ENCODE assay signal across 8 mouse cellular contexts in genomic region chr3:96268051-96268775, GRCm38 (mm10). TPM values are rescaled to one million over a fixed set of nuclear protein-coding genes. Genes with fewer than 3 reads are reported as not detected.
DNase-seq lines count a peak whose midpoint lies in the region; ATAC-seq and TF ChIP-seq lines count a peak whose summit lies in the region.

Gene Hist2h3b (plus strand): TSS chr3:96268654.

- H3K4me3 ChIP-seq in E14TG2a.4 (replicated peaks; ENCODE audit: low read length) = peak within 1 kb of the TSS; percentile 85
- peak within 1 kb of the TSS; percentile 57 for H3K4me3 ChIP-seq in forebrain, embryonic 12.5 days (replicated peaks)
- peak within 1 kb of the TSS; percentile 72 for H3K4me3 ChIP-seq in heart, embryonic 16.5 days (ENCODE audit: low read length)
- peak within 1 kb of the TSS; percentile 66 for H3K4me3 ChIP-seq in liver, embryonic 15.5 days (replicated peaks)
- H3K4me3 ChIP-seq in neural tube, embryonic 12.5 days = peak within 1 kb of the TSS; percentile 49

- H3K27me3 ChIP-seq in E14TG2a.4 (ENCODE audit: insufficient read depth, low read length) = no peaks in the 10 kb centered on the region
- no peaks in the 10 kb centered on the region for H3K27me3 ChIP-seq in forebrain, embryonic 12.5 days
- H3K27me3 ChIP-seq in heart, embryonic 16.5 days (ENCODE audit: control insufficient read depth, insufficient read depth, low read length) = no peaks in the 10 kb centered on the region
- no peaks in the 10 kb centered on the region for H3K27me3 ChIP-seq in liver, embryonic 15.5 days
- H3K27me3 ChIP-seq in neural tube, embryonic 12.5 days (replicated peaks) = no peaks in the 10 kb centered on the region

- peak within 1 kb of the TSS; percentile 98 for H3K27ac ChIP-seq in forebrain, embryonic 12.5 days
- H3K27ac ChIP-seq in heart, embryonic 16.5 days (ENCODE audit: low read length) = peak within 1 kb of the TSS; percentile 91
- peak within 1 kb of the TSS; percentile 100 for H3K27ac ChIP-seq in liver, embryonic 15.5 days (replicated peaks)
- H3K27ac ChIP-seq in neural tube, embryonic 12.5 days = peak within 1 kb of the TSS; percentile 87

- no peak for TF ChIP-seq CTCF in E14TG2a.4 (conservative IDR thresholded peaks at IDR 0.05; ENCODE audit: low read length)

- peak within 1 kb of the TSS; percentile 78 for H3K4me2 ChIP-seq in forebrain, embryonic 12.5 days
- H3K4me2 ChIP-seq in heart, embryonic 16.5 days (ENCODE audit: low read depth, low read length) = peak within 1 kb of the TSS; percentile 83
- H3K4me2 ChIP-seq in liver, embryonic 15.5 days = peak within 1 kb of the TSS; percentile 70
- peak within 1 kb of the TSS; percentile 74 for H3K4me2 ChIP-seq in neural tube, embryonic 12.5 days (replicated peaks)

- H3K9me3 ChIP-seq in E14TG2a.4 (ENCODE audit: low read length) = no peaks in the 10 kb centered on the region
- no peaks in the 10 kb centered on the region for H3K9me3 ChIP-seq in forebrain, embryonic 12.5 days
- H3K9me3 ChIP-seq in heart, embryonic 16.5 days (replicated peaks; ENCODE audit: control insufficient read depth, low read length) = no peaks in the 10 kb centered on the region
- H3K9me3 ChIP-seq in liver, embryonic 15.5 days (replicated peaks) = no peaks in the 10 kb centered on the region
- H3K9me3 ChIP-seq in neural tube, embryonic 12.5 days = no peaks in the 10 kb centered on the region

- H3K9ac ChIP-seq in forebrain, embryonic 12.5 days = peak within 1 kb of the TSS; percentile 68
- peak within 1 kb of the TSS; percentile 73 for H3K9ac ChIP-seq in heart, embryonic 16.5 days (ENCODE audit: low read length)
- H3K9ac ChIP-seq in liver, embryonic 15.5 days = peak within 1 kb of the TSS; percentile 74
- peak within 1 kb of the TSS; percentile 68 for H3K9ac ChIP-seq in neural tube, embryonic 12.5 days

- peak; percentile 68 for DNase-seq in c-Kit-positive CD71-positive TER-119-negative erythroid progenitor cells, embryonic 14.5 days (ENCODE audit: low read depth)
- DNase-seq in kidney, postnatal 36 days = peak; percentile 79 to 87
- peak; percentile 96 for DNase-seq in telencephalon, adult 2 months (ENCODE audit: low read depth, low spot score)

- 19% methylated on average over 29 of the region's 30 CpGs for WGBS in forebrain, embryonic 12.5 days
- WGBS in heart, embryonic 16.5 days = 29% methylated on average over 26 of the region's 30 CpGs
- WGBS in liver, embryonic 15.5 days (ENCODE audit: insufficient replicate concordance) = 20% methylated on average over 30 of the region's 30 CpGs
- 20% methylated on average over 30 of the region's 30 CpGs for WGBS in neural tube, embryonic 12.5 days

- H3K4me1 ChIP-seq in E14TG2a.4 (replicated peaks; ENCODE audit: low read depth, low read length) = peaks cover 32% of the 10 kb centered on the region
- peaks cover 22% of the 10 kb centered on the region for H3K4me1 ChIP-seq in forebrain, embryonic 12.5 days
- H3K4me1 ChIP-seq in heart, embryonic 16.5 days (ENCODE audit: control insufficient read depth, insufficient read depth, low read length) = peaks cover 16% of the 10 kb centered on the region
- peaks cover 46% of the 10 kb centered on the region for H3K4me1 ChIP-seq in liver, embryonic 15.5 days (replicated peaks)
- peaks cover 18% of the 10 kb centered on the region for H3K4me1 ChIP-seq in neural tube, embryonic 12.5 days

- peak; percentile 73 for ATAC-seq in forebrain, embryonic 12.5 days (ENCODE audit: low FRiP score)
- ATAC-seq in heart, embryonic 16.5 days (replicated peaks; ENCODE audit: extremely low read depth, insufficient read depth, low FRiP score) = peak; percentile 49
- peak; percentile 35 for ATAC-seq in liver, embryonic 15.5 days (ENCODE audit: insufficient read depth)
- ATAC-seq in neural tube, embryonic 12.5 days (ENCODE audit: low FRiP score, low read depth) = peak; percentile 60

- no peaks in the 10 kb centered on the region for H3K36me3 ChIP-seq in E14TG2a.4 (ENCODE audit: insufficient read depth, low read length)
- no peaks in the 10 kb centered on the region for H3K36me3 ChIP-seq in forebrain, embryonic 12.5 days (replicated peaks)
- H3K36me3 ChIP-seq in heart, embryonic 16.5 days (ENCODE audit: control insufficient read depth, insufficient read depth) = no peaks in the 10 kb centered on the region
- no peaks in the 10 kb centered on the region for H3K36me3 ChIP-seq in liver, embryonic 15.5 days (replicated peaks)
- H3K36me3 ChIP-seq in neural tube, embryonic 12.5 days = no peaks in the 10 kb centered on the region

RNA-seq across cellular contexts. Expression of gene Hist2h3b, which starts in this region (rescaled TPM):
- polyA plus RNA-seq in forebrain, embryonic 12.5 days (2016; fragmentation: Nextera tagmentation; extraction: Ambion mirVana) = 94.8 and 111 TPM in 2 replicates
- polyA plus RNA-seq in heart, embryonic 16.5 days (2015; fragmentation: Nextera tagmentation; extraction: Ambion mirVana) = 17.2 and 25.2 TPM in 2 replicates
- 78.7 and 99.7 TPM in 2 replicates for polyA plus RNA-seq in liver, embryonic 15.5 days (2015; fragmentation: Nextera tagmentation; extraction: Ambion mirVana)
- 41.2 and 58.9 TPM in 2 replicates for polyA plus RNA-seq in neural tube, embryonic 12.5 days (2016; fragmentation: Nextera tagmentation; extraction: Ambion mirVana)

Comparison
In these comparisons a context has a peak if more than half of its experiments do, and no peak if none do; other contexts are left out.
1. Peak in every context shown above with its lines: DNase-seq, ATAC-seq, H3K4me3 ChIP-seq and H3K27ac ChIP-seq.